Mouse (Mus musculus) liver, embryonic 13.5 days (tissue): Measurements from ENCODE around the gene Fkbp1b. TPM values are rescaled to one million over a fixed set of nuclear protein-coding genes. Genes with fewer than 3 reads are reported as not detected.
"Not testable (repeated sequence)": the region's sequence is repeated elsewhere in the genome, so short reads cannot be mapped to it uniquely, and the experiment has no call there.

Experiments
- ATAC-seq: fragments of 200-750 bp; cut with Nextera tagmentation; 2 replicates; pipeline ENCODE4 v1.8.0; 2017; ENCODE audit warnings: low read depth, mild to moderate bottlenecking, moderate number of reproducible peaks, moderate library complexity
- DNase-seq: peaks from one replicate; pipeline ENCODE4 v3.0.0; 2022
- H3K27ac ChIP-seq: fragments of 300-500 bp; sonication (generic); 2 replicates; pipeline ENCODE4 v1.5.1; 2015; ENCODE audit warnings: moderate library complexity, mild to moderate bottlenecking, inconsistent platforms
- H3K27me3 ChIP-seq: fragments of 300-500 bp; sonication (generic); 2 replicates; pipeline ENCODE4 v1.6.1; 2015; ENCODE audit warnings: mild to moderate bottlenecking, inconsistent platforms
- H3K36me3 ChIP-seq: fragments of 300-500 bp; sonication (generic); 2 replicates; pipeline ENCODE4 v1.6.1; 2015; ENCODE audit warnings: mild to moderate bottlenecking, inconsistent platforms
- H3K4me1 ChIP-seq: fragments of 300-500 bp; sonication (generic); replicated peaks from 2 replicates; pipeline ENCODE4 v1.6.1; 2015; ENCODE audit warnings: inconsistent platforms
- H3K4me2 ChIP-seq: fragments of 300-500 bp; sonication (generic); 2 replicates; pipeline ENCODE4 v1.6.1; 2015; ENCODE audit warnings: inconsistent platforms, mild to moderate bottlenecking, moderate library complexity
- H3K4me3 ChIP-seq: fragments of 300-500 bp; sonication (generic); replicated peaks from 2 replicates; pipeline ENCODE4 v1.5.1; 2015; ENCODE audit warnings: mild to moderate bottlenecking, inconsistent platforms
- H3K9ac ChIP-seq: fragments of 300-500 bp; sonication (generic); 2 replicates; pipeline ENCODE4 v1.6.1; 2015; ENCODE audit warnings: mild to moderate bottlenecking, inconsistent platforms
- H3K9me3 ChIP-seq: fragments of 300-500 bp; sonication (generic); replicated peaks from 2 replicates; pipeline ENCODE4 v1.6.1; 2016; ENCODE audit warnings: inconsistent platforms
- WGBS: fragments of 180-500 bp; shearing (Covaris S2); methylation state at CpG from one replicate; pipeline ENCODE4 v1.1.7; 2015; ENCODE audit not compliant: insufficient replicate concordance; 5-methylcytosine and 5-hydroxymethylcytosine counted together
- polyA plus RNA-seq: library from polyadenylated mRNA; unstranded; fragments of >200 nt; fragmentation: Nextera tagmentation; extraction: Ambion mirVana; gene quantifications from 2 replicates; pipeline ENCODE4 v1.2.1, GENCODE M21; 2015

Fkbp1b gene
- polyA plus RNA-seq, 1 experiment from 2014 or later = 3.6 TPM

GRCm38 (mm10) chr12:4811036-4811435, 30.4 kb downstream of the Fkbp1b start:
- WGBS = 58% methylated on average over 4 of the region's 4 CpGs
- no peak for ATAC-seq

GRCm38 (mm10) chr12:4797471-4797870, 43.9 kb downstream of the Fkbp1b start:
- H3K27me3 ChIP-seq, H3K4me2 ChIP-seq, H3K4me1 ChIP-seq, H3K4me3 ChIP-seq, H3K27ac ChIP-seq, H3K9me3 ChIP-seq, H3K9ac ChIP-seq, ATAC-seq, DNase-seq, H3K36me3 ChIP-seq: not testable (repeated sequence)
- WGBS = 69% methylated on average over 6 of the region's 6 CpGs

More at GRCm38 (mm10) chr12:4811036-4811435, 30.4 kb downstream of the Fkbp1b start:
- Histone ChIP-seq H3K27me3 (no peaks in the 10 kb centered on the region), H3K9ac (no peak overlapping the region), H3K4me3 (no peak overlapping the region), H3K4me2 (no peak overlapping the region), H3K36me3 (no peaks in the 10 kb centered on the region), H3K9me3 (no peaks in the 10 kb centered on the region), H3K27ac (no peak overlapping the region), H3K4me1 (0 out of 2 replicates have a peak, but pooled peaks cover 3% of the 10 kb centered on the region)
- DNase-seq = no peak

DNA sequence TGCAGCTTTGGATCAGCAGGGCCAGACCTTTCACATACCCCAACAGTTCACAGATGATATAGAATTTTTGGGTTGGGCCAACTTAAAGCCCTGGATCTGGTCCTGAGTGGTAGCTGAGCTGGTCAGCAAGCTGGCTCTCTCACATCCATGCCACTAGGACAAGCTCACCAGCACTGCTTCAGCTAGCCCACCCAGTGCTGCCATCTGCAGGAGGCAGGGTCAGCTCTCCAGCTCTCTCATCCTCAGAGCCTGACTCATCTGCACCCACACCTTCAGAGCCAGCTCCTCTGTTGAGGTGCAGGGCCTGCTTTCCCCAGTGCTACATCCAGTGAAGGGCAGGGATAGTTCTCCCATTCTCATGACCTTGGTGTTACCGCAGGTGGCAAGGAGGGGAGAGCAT, 47.7 kb downstream of the Fkbp1b start:
- Histone ChIP-seq H3K9ac (no peak overlapping the region), H3K9me3 (no peaks in the 10 kb centered on the region)

DNA sequence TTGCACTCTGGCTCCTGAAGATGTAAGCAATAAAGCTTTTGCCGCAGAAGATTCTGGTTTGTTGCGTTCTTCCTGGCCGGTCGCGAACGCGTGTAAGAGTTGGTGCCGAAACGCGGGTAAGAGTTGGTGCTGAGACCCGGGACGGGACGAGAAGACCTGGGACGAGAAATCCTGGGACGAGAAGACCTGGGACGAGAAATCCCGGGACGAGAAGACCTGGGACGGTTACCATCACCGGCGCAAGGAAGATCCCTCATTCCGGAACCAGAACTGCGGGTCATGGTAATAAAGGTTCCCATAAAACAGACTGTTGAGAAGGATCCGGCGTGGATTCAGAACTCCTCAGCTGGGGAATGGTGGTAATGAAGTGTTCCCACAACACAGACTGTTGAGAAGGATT, 53.3 kb downstream of the Fkbp1b start:
- not testable (repeated sequence) for H3K9me3 ChIP-seq, H3K4me3 ChIP-seq, H3K4me1 ChIP-seq, H3K27ac ChIP-seq, H3K36me3 ChIP-seq, H3K4me2 ChIP-seq, ATAC-seq, H3K27me3 ChIP-seq, DNase-seq, H3K9ac ChIP-seq
- 87% methylated on average over 25 of the region's 25 CpGs for WGBS

More for the DNA sequence above, 47.7 kb downstream of the Fkbp1b start:
- no peak overlapping the region for H3K27ac ChIP-seq
- H3K27me3 ChIP-seq = no peaks in the 10 kb centered on the region
- 80% methylated on average over 1 of the region's 1 CpGs for WGBS
- 0 out of 2 replicates have a peak, but pooled peaks have one; percentile 18 for ATAC-seq
- H3K4me3 ChIP-seq = no peak overlapping the region
- no peak for DNase-seq
- no peaks in the 10 kb centered on the region for H3K36me3 ChIP-seq
- no peaks in the 10 kb centered on the region for H3K4me1 ChIP-seq
- no peak overlapping the region for H3K4me2 ChIP-seq

GRCm38 (mm10) chr12:4784466-4784865, 56.9 kb downstream of the Fkbp1b start:
- Histone ChIP-seq H3K27me3 (no peaks in the 10 kb centered on the region), H3K4me3 (no peak overlapping the region), H3K9ac (no peak overlapping the region), H3K4me1 (no peaks in the 10 kb centered on the region), H3K9me3 (no peaks in the 10 kb centered on the region), H3K27ac (no peak overlapping the region), H3K36me3 (no peaks in the 10 kb centered on the region), H3K4me2 (no peak overlapping the region)
- 51% methylated on average over 2 of the region's 2 CpGs for WGBS
- no peak for DNase-seq
- no peak for ATAC-seq

DNA sequence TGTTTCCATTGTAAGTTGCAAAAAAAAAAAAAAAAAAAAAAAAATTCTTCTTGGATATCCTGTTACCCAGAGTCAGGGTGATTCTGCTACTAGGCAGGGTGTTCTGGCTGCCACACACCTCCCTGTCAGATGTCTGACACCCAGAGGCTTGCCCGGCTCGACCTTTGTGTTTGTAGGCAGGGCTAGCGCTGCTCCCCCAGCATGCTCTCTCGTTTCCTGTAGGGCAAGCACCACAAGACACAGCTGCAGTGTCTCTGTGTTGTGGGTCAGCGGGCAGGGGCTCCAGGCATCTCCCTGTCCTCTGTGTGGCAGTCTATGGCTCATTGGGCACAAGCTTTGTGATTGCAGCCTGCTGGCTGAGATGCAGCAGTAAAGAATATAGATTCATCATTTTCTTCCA, 57.8 kb downstream of the Fkbp1b start:
- DNase-seq = no peak
- Histone ChIP-seq H3K4me3 (no peak overlapping the region), H3K4me1 (0 out of 2 replicates have a peak, but pooled peaks cover under 1% of the 10 kb centered on the region), H3K9ac (no peak overlapping the region), H3K9me3 (no peaks in the 10 kb centered on the region), H3K36me3 (no peaks in the 10 kb centered on the region), H3K27me3 (no peaks in the 10 kb centered on the region), H3K4me2 (no peak overlapping the region), H3K27ac (no peak overlapping the region)
- no peak for ATAC-seq
- WGBS = 60% methylated on average over 5 of the region's 5 CpGs

Other genes starting within 250 kb of the Fkbp1b start
- gene Itsn2, start 249.0 kb downstream of the Fkbp1b start, polyA plus RNA-seq = 24.2 and 27.9 TPM in 2 replicates
- not detected in 2 replicates for gene Gm3625, start 248.7 kb downstream of the Fkbp1b start, polyA plus RNA-seq
- gene Fam228a, start 103.2 kb downstream of the Fkbp1b start, polyA plus RNA-seq = 0.05 TPM in 1 of 2 replicates, not detected in the other
- 1.2 and 1.5 TPM in 2 replicates for gene Pfn4, start 72.6 kb downstream of the Fkbp1b start, polyA plus RNA-seq
- gene Fam228b, start 72.3 kb downstream of the Fkbp1b start, polyA plus RNA-seq = 0.87 and 0.89 TPM in 2 replicates
- 147 and 158 TPM in 2 replicates for gene Sf3b6, start 24.0 kb downstream of the Fkbp1b start, polyA plus RNA-seq
- 16.1 and 17.3 TPM in 2 replicates for gene Wdcp, start 1.7 kb upstream of the Fkbp1b start, polyA plus RNA-seq
- 61.2 and 64.9 TPM in 2 replicates for gene Mfsd2b, start 32.8 kb upstream of the Fkbp1b start, polyA plus RNA-seq
- gene Ubxn2a, start 66.1 kb upstream of the Fkbp1b start, polyA plus RNA-seq = 35.8 and 45.1 TPM in 2 replicates
- 4.9 and 5.1 TPM in 2 replicates for gene Atad2b, start 75.8 kb upstream of the Fkbp1b start, polyA plus RNA-seq